Mouse (Mus musculus) MEL (cell line): ENCODE results near the gene Prrx2.

Experiments used
- CHD2 ChIP-seq: IDR thresholded peaks from 2 replicates; pipeline ENCODE4 v1.6.1; 2011; ENCODE audit warnings: low read length, improper control_type of control experiment
- CTCF ChIP-seq, 3 experiments: IDR thresholded peaks in 2 of 3; conservative IDR thresholded peaks in 1 of 3; 2 replicates each; pipeline ENCODE4 v1.5.1; 2011 to 2012; ENCODE audit warnings: low read length in 3 of 3, low read depth in 2 of 3, mild to moderate bottlenecking in 2 of 3, improper control_type of control experiment in 1 of 3, inconsistent platforms in 1 of 3, mixed read lengths in 1 of 3, moderate library complexity in 1 of 3; ENCODE audit not compliant: control insufficient read depth in 1 of 3, insufficient read depth in 1 of 3, poor library complexity in 1 of 3, severe bottlenecking in 1 of 3
- E2F4 ChIP-seq: IDR thresholded peaks from 2 replicates; pipeline ENCODE4 v1.6.1; 2011; ENCODE audit warnings: low read depth, low read length, improper control_type of control experiment, borderline replicate concordance
- EP300 ChIP-seq, 2 experiments: IDR thresholded peaks; 2 replicates each; pipeline ENCODE4 v1.6.1; 2011; ENCODE audit warnings: improper control_type of control experiment in 2 of 2, low read length in 2 of 2, low read depth in 1 of 2, mild to moderate bottlenecking in 1 of 2
- MAX ChIP-seq: IDR thresholded peaks from 2 replicates; pipeline ENCODE4 v1.6.1; 2011; ENCODE audit warnings: low read length, improper control_type of control experiment
- TAL1 ChIP-seq: IDR thresholded peaks from 2 replicates; pipeline ENCODE4 v1.6.1; 2012; ENCODE audit warnings: mild to moderate bottlenecking, inconsistent platforms, low read length, moderate library complexity, mixed read lengths
- ZMIZ1 ChIP-seq: IDR thresholded peaks from 2 replicates; pipeline ENCODE4 v1.6.1; 2012; ENCODE audit warnings: low read depth, mild to moderate bottlenecking, inconsistent platforms, low read length, improper control_type of control experiment, moderate library complexity

DNA sequence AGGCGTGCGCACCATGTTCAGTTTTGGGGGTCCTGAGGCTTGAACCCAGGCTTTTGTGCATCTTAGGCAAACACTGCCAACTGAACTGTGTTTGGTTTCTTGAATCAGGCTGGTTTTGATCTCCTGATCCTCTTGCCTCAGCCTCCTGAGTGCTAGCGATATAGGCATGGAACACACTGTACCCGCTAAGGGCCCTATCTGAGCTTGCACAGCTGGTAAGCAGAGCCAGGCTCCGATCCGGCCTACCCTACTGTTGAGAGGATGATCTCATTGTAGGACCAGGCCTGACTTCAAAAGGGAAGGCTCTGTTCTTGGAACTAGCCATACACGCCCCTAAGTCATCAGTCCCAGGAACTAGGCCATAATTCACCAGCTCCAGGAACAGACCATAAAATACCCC, 24.2 kb upstream of the Prrx2 start:
- TF ChIP-seq EP300 (IDR thresholded peaks at IDR 0.05; ENCODE audit: low read depth in 1 of 2, low read length in 2 of 2) (no peak), ZMIZ1 (no peak), CHD2 (no peak), MAX (no peak), TAL1 (no peak), E2F4 (no peak), CTCF (IDR thresholded peaks at IDR 0.05 in 2 of 3, conservative IDR thresholded peaks at IDR 0.05 in 1 of 3; ENCODE audit: control insufficient read depth in 1 of 3, insufficient read depth in 1 of 3, low read depth in 2 of 3, low read length in 3 of 3, poor library complexity in 1 of 3, severe bottlenecking in 1 of 3) (no peak)
